16 mouse cellular contexts compared by ENCODE assay signal in the genomic region with DNA sequence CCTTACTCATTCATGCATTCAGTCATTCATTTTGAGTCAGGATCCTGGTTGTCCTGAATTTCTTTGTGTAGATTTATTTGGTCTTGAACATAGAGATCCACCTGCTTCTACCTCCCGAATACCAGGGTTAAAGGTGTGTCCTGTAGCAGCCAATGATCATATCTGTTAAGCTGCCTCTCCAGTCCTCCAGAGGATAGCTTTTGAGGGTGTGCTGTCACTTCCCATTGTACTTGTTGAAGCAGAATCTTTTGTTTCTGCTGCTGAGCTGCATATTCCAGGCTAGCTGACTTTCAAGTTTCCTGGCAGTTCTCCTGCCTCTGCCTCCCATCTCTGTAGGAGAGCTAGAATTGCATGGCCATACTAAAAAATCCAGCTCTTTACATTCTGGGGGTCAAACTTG.
"Had no signal": no experiment of that assay in that cellular context is flagged by ENCODE, and none has a peak within 500 bp of the region (broad histone marks: within the 10 kb centered on the region; RNA-seq: fewer than 3 reads in every experiment).

No protein-coding gene starts in this region.

- DNase-seq: heart, postnatal 10 days; heart, postnatal 14 days; heart, postnatal 36 days; heart, postnatal 4 days; kidney, adult 11 months; kidney, adult 18-20 months; kidney, adult 2 months; kidney, adult 8-10 months; kidney, adult 9 months; kidney, postnatal 10 days; kidney, postnatal 14 days; kidney, postnatal 25 days; kidney, postnatal 36 days; kidney, postnatal 4 days; layer of hippocampus, adult 9-11 months; layer of hippocampus, postnatal 36 days had no signal
